ENCODE assay signal across 24 mouse cellular contexts in genomic region chr11:24618586-24618985, GRCm38 (mm10).
A peak's percentile ranks its signal among the peaks of the same experiment; 100 is the strongest.
DNase-seq lines count a peak whose midpoint lies in the region; ATAC-seq and TF ChIP-seq lines count a peak whose summit lies in the region.
"Had no signal": no experiment of that assay in that cellular context is flagged by ENCODE, and none has a peak within 500 bp of the region (broad histone marks: within the 10 kb centered on the region; RNA-seq: fewer than 3 reads in every experiment).

No protein-coding gene starts in this region.

- no peak for TF ChIP-seq CTCF in brain, embryonic 14.5 days (IDR thresholded peaks at IDR 0.05; ENCODE audit: borderline replicate concordance, extremely low read depth, insufficient read depth, insufficient read length)

- H3K9me3 ChIP-seq in forebrain, embryonic 14.5 days (replicated peaks; ENCODE audit: control insufficient read depth, low read length) = no peaks in the 10 kb centered on the region
- H3K9me3 ChIP-seq in forebrain, embryonic 11.5 days (ENCODE audit: control insufficient read depth, low read length) = no peaks in the 10 kb centered on the region
- no peaks in the 10 kb centered on the region for H3K9me3 ChIP-seq in intestine, embryonic 16.5 days (ENCODE audit: control insufficient read depth, low read length)
- H3K9me3 ChIP-seq: embryonic facial prominence, embryonic 12.5 days; embryonic facial prominence, embryonic 15.5 days; forebrain, embryonic 10.5 days; forebrain, embryonic 13.5 days had no signal

- DNase-seq in forebrain, embryonic 14.5 days (ENCODE audit: low spot score) = peak; percentile 18
- no peak for DNase-seq in forebrain, embryonic 11.5 days (ENCODE audit: low spot score)
- DNase-seq in brain, adult 2 months (ENCODE audit: low read depth, low spot score) = peak; percentile 8
- peak; percentile 31 for DNase-seq in brain, embryonic 14.5 days (ENCODE audit: low read depth)
- DNase-seq in kidney, adult 8-10 months = no peak
- no peak for DNase-seq in ovary, postnatal 10 days (ENCODE audit: low spot score)
- DNase-seq in left cerebral cortex, adult 8-10 months (ENCODE audit: low spot score in 2 of 2) = no peak
- DNase-seq: adrenal gland, adult 2 months; adrenal gland, postnatal 10 days; adrenal gland, postnatal 25 days; cerebellum, adult 11 months; cerebellum, adult 18-20 months; cerebellum, adult 8-10 months; cerebellum, adult 9-11 months; cerebellum, postnatal 14 days; cerebellum, postnatal 36 days; embryo, embryonic 11 days had no signal

- no peak overlapping the region for H3K4me3 ChIP-seq in forebrain, embryonic 14.5 days (ENCODE audit: low read depth, low read length)
- H3K4me3 ChIP-seq in forebrain, embryonic 11.5 days (ENCODE audit: low read depth, low read length) = no peak overlapping the region
- H3K4me3 ChIP-seq in intestine, embryonic 16.5 days (ENCODE audit: low read length) = no peak overlapping the region
- H3K4me3 ChIP-seq: embryonic facial prominence, embryonic 12.5 days; embryonic facial prominence, embryonic 15.5 days; erythroblast, embryonic 14.5 days; forebrain, embryonic 10.5 days; forebrain, embryonic 13.5 days had no signal

- no peak overlapping the region for H3K9ac ChIP-seq in forebrain, embryonic 14.5 days (ENCODE audit: low read length)
- no peak overlapping the region for H3K9ac ChIP-seq in forebrain, embryonic 11.5 days (ENCODE audit: low read length)
- H3K9ac ChIP-seq in intestine, embryonic 16.5 days (ENCODE audit: low read depth, low read length) = no peak overlapping the region
- H3K9ac ChIP-seq: embryonic facial prominence, embryonic 12.5 days; embryonic facial prominence, embryonic 15.5 days; forebrain, embryonic 13.5 days had no signal

- H3K27me3 ChIP-seq in forebrain, embryonic 14.5 days (replicated peaks; ENCODE audit: control insufficient read depth, insufficient read depth, low read length) = no peaks in the 10 kb centered on the region
- no peaks in the 10 kb centered on the region for H3K27me3 ChIP-seq in forebrain, embryonic 11.5 days (ENCODE audit: control insufficient read depth, insufficient read depth, low read length)
- H3K27me3 ChIP-seq in intestine, embryonic 16.5 days (replicated peaks; ENCODE audit: control insufficient read depth, insufficient read depth, low read length) = no peaks in the 10 kb centered on the region
- H3K27me3 ChIP-seq: embryonic facial prominence, embryonic 12.5 days; embryonic facial prominence, embryonic 15.5 days; forebrain, embryonic 13.5 days had no signal

- no peak overlapping the region for H3K4me2 ChIP-seq in forebrain, embryonic 14.5 days (ENCODE audit: low read length)
- H3K4me2 ChIP-seq in forebrain, embryonic 11.5 days (ENCODE audit: low read depth, low read length, severe bottlenecking) = no peak overlapping the region
- no peak overlapping the region for H3K4me2 ChIP-seq in intestine, embryonic 16.5 days (ENCODE audit: low read depth, low read length)
- H3K4me2 ChIP-seq: embryonic facial prominence, embryonic 12.5 days; embryonic facial prominence, embryonic 15.5 days; forebrain, embryonic 13.5 days had no signal

- ATAC-seq in forebrain, embryonic 14.5 days = no peak
- ATAC-seq in forebrain, embryonic 11.5 days (replicated peaks; ENCODE audit: low FRiP score) = no peak
- peak; percentile 81 for ATAC-seq in intestine, embryonic 16.5 days
- ATAC-seq: forebrain, embryonic 13.5 days; forebrain, embryonic 16.5 days had no signal

- H3K4me1 ChIP-seq in forebrain, embryonic 14.5 days (ENCODE audit: control insufficient read depth, insufficient read depth, low read length) = no peaks in the 10 kb centered on the region
- H3K4me1 ChIP-seq in forebrain, embryonic 11.5 days (replicated peaks; ENCODE audit: control insufficient read depth, insufficient read depth, low read length) = no peaks in the 10 kb centered on the region
- H3K4me1 ChIP-seq in intestine, embryonic 16.5 days (ENCODE audit: control insufficient read depth, insufficient read depth, low read length) = 0 out of 2 replicates have a peak, but pooled peaks cover 3% of the 10 kb centered on the region
- H3K4me1 ChIP-seq: embryonic facial prominence, embryonic 12.5 days; embryonic facial prominence, embryonic 15.5 days; forebrain, embryonic 10.5 days; forebrain, embryonic 13.5 days had no signal

- H3K36me3 ChIP-seq in forebrain, embryonic 14.5 days (ENCODE audit: control insufficient read depth, insufficient read depth, low read length) = no peaks in the 10 kb centered on the region
- no peaks in the 10 kb centered on the region for H3K36me3 ChIP-seq in forebrain, embryonic 11.5 days (ENCODE audit: control insufficient read depth, insufficient read depth, low read length)
- no peaks in the 10 kb centered on the region for H3K36me3 ChIP-seq in intestine, embryonic 16.5 days (ENCODE audit: control insufficient read depth, insufficient read depth, low read length)
- H3K36me3 ChIP-seq: embryonic facial prominence, embryonic 12.5 days; embryonic facial prominence, embryonic 15.5 days; forebrain, embryonic 10.5 days had no signal

- H3K27ac ChIP-seq in forebrain, embryonic 14.5 days (ENCODE audit: low read depth, low read length) = no peak overlapping the region
- H3K27ac ChIP-seq in forebrain, embryonic 11.5 days (ENCODE audit: low read depth, low read length) = no peak overlapping the region
- H3K27ac ChIP-seq in intestine, embryonic 16.5 days (ENCODE audit: low read length) = no peak overlapping the region
- H3K27ac ChIP-seq: embryonic facial prominence, embryonic 12.5 days; embryonic facial prominence, embryonic 15.5 days; forebrain, embryonic 10.5 days; forebrain, embryonic 13.5 days had no signal

- WGBS in forebrain, embryonic 14.5 days = 72% methylated on average over 2 of the region's 2 CpGs
- 85% methylated on average over 2 of the region's 2 CpGs for WGBS in forebrain, embryonic 11.5 days
- 46% methylated on average over 2 of the region's 2 CpGs for WGBS in intestine, embryonic 16.5 days

- TF ChIP-seq POLR2A in brain, embryonic 14.5 days (IDR thresholded peaks at IDR 0.05; ENCODE audit: borderline replicate concordance, extremely low read depth, insufficient read depth, insufficient read length, poor library complexity, severe bottlenecking) = no peak

Comparison
In these comparisons a context has a peak if more than half of its experiments do, and no peak if none do; other contexts are left out.
1. DNase-seq: peak in forebrain, embryonic 14.5 days (single experiment), brain, adult 2 months (single experiment) and brain, embryonic 14.5 days (single experiment); none in forebrain, embryonic 11.5 days (single experiment), kidney, adult 8-10 months (0 of 2), ovary, postnatal 10 days (single experiment) and left cerebral cortex, adult 8-10 months (0 of 2).